Mouse (Mus musculus) CH12.LX (cell line): ENCODE measurements around the gene Aatf. TPM values are rescaled to one million over a fixed set of nuclear protein-coding genes. Genes with fewer than 3 reads are reported as not detected.

Source experiments
- DNase-seq: peaks from one replicate; pipeline ENCODE4 v3.0.0-alpha.2; 2013; ENCODE audit errors: extremely low read depth
- H3K27ac ChIP-seq: 2 replicates; pipeline ENCODE4 v1.5.1; 2012; ENCODE audit warnings: low read depth, mild to moderate bottlenecking, control low read depth, moderate library complexity; ENCODE audit not compliant: insufficient read depth
- H3K27me3 ChIP-seq: replicated peaks from 2 replicates; pipeline ENCODE3; 2012; ENCODE audit warnings: inconsistent platforms
- H3K36me3 ChIP-seq, 2 experiments: replicated peaks in 1 of 2; 2 replicates each; pipeline versions ENCODE3 to v1.6.1; 2012; ENCODE audit warnings: inconsistent platforms in 1 of 2, low read length in 1 of 2, mild to moderate bottlenecking in 1 of 2, mixed read lengths in 1 of 2, moderate library complexity in 1 of 2; ENCODE audit not compliant: control insufficient read depth in 1 of 2, insufficient read depth in 1 of 2
- H3K4me1 ChIP-seq, 2 experiments: 2 replicates each; pipeline ENCODE4 v1.6.1; 2012; ENCODE audit warnings: inconsistent platforms in 1 of 2, moderate library complexity in 1 of 2; ENCODE audit not compliant: insufficient read depth in 2 of 2, control insufficient read depth in 1 of 2
- H3K4me2 ChIP-seq: 2 replicates; pipeline ENCODE4 v1.6.1; 2012; ENCODE audit warnings: low read depth, mild to moderate bottlenecking, control low read depth; ENCODE audit not compliant: poor library complexity, insufficient read depth, severe bottlenecking
- H3K4me3 ChIP-seq, 3 experiments: fragments of 150-350 bp in 1 of 3; sonication (generic) in 1 of 3; replicated peaks in 1 of 3; 2 replicates each; pipeline versions ENCODE3 to v1.5.1; 2011 to 2012; ENCODE audit warnings: low read depth in 2 of 3, low read length in 2 of 3, mild to moderate bottlenecking in 2 of 3, moderate library complexity in 2 of 3, control low read depth in 1 of 3, improper control_type of control experiment in 1 of 3, inconsistent platforms in 1 of 3, mixed read lengths in 1 of 3; ENCODE audit not compliant: poor library complexity in 1 of 3
- H3K79me2 ChIP-seq: replicated peaks from 2 replicates; pipeline ENCODE4 v1.6.1; 2012; ENCODE audit warnings: mild to moderate bottlenecking, moderate library complexity; ENCODE audit not compliant: control insufficient read depth, poor library complexity, insufficient read depth, severe bottlenecking; ENCODE audit errors: extremely low read depth
- H3K9ac ChIP-seq: 2 replicates; pipeline ENCODE4 v1.6.1; 2012; ENCODE audit warnings: low read depth, mild to moderate bottlenecking, control low read depth, moderate library complexity; ENCODE audit not compliant: insufficient read depth
- H3K9me3 ChIP-seq: replicated peaks from 2 replicates; pipeline ENCODE3; 2012; ENCODE audit warnings: low read length, inconsistent platforms, mixed read lengths
- BHLHE40 ChIP-seq: IDR thresholded peaks from 2 replicates; pipeline ENCODE4 v1.6.1; 2011; ENCODE audit warnings: mild to moderate bottlenecking, low read depth, low read length, improper control_type of control experiment
- CHD1 ChIP-seq: IDR thresholded peaks from 2 replicates; pipeline ENCODE4 v1.6.1; 2012; ENCODE audit warnings: low read depth, low read length, improper control_type of control experiment, inconsistent platforms
- CHD2 ChIP-seq: IDR thresholded peaks from 2 replicates; pipeline ENCODE4 v1.6.1; 2011; ENCODE audit warnings: low read length, improper control_type of control experiment
- ELF1 ChIP-seq: IDR thresholded peaks from 2 replicates; pipeline ENCODE4 v1.6.1; 2014; ENCODE audit warnings: low read depth, mild to moderate bottlenecking, inconsistent platforms, low read length, improper control_type of control experiment
- ETS1 ChIP-seq: conservative IDR thresholded peaks from 2 replicates; pipeline ENCODE4 v1.6.1; 2012; ENCODE audit warnings: low read depth, mild to moderate bottlenecking, inconsistent platforms, low read length, improper control_type of control experiment, moderate library complexity
- HCFC1 ChIP-seq: IDR thresholded peaks from 2 replicates; pipeline ENCODE4 v1.6.1; 2012; ENCODE audit warnings: low read depth, mild to moderate bottlenecking, inconsistent platforms, low read length, improper control_type of control experiment
- IRF4 ChIP-seq: IDR thresholded peaks from 2 replicates; pipeline ENCODE4 v1.6.1; 2014; ENCODE audit warnings: low read depth, mild to moderate bottlenecking, inconsistent platforms, low read length, improper control_type of control experiment
- JUN ChIP-seq: IDR thresholded peaks from 2 replicates; pipeline ENCODE4 v1.6.1; 2011; ENCODE audit warnings: low read depth, mild to moderate bottlenecking, low read length, improper control_type of control experiment, moderate library complexity; ENCODE audit not compliant: insufficient read depth
- KAT2A ChIP-seq: IDR thresholded peaks from 2 replicates; pipeline ENCODE4 v1.6.1; 2012; ENCODE audit warnings: low read length, improper control_type of control experiment, inconsistent platforms; ENCODE audit not compliant: insufficient replicate concordance
- MAFK ChIP-seq: IDR thresholded peaks from 2 replicates; pipeline ENCODE4 v1.6.1; 2011; ENCODE audit warnings: low read length, improper control_type of control experiment; ENCODE audit not compliant: insufficient replicate concordance
- MAX ChIP-seq: IDR thresholded peaks from 2 replicates; pipeline ENCODE4 v1.6.1; 2011; ENCODE audit warnings: low read length, improper control_type of control experiment
- NRF1 ChIP-seq: IDR thresholded peaks from 2 replicates; pipeline ENCODE4 v1.6.1; 2014; ENCODE audit warnings: low read depth, mild to moderate bottlenecking, inconsistent platforms, low read length, improper control_type of control experiment, moderate library complexity
- POLR2AphosphoS2 ChIP-seq: IDR thresholded peaks from 2 replicates; pipeline ENCODE4 v1.6.1; 2011; ENCODE audit warnings: low read depth, low read length, improper control_type of control experiment
- RAD21 ChIP-seq: IDR thresholded peaks from 2 replicates; pipeline ENCODE4 v1.6.1; 2011; ENCODE audit warnings: low read depth, mild to moderate bottlenecking, low read length, improper control_type of control experiment, moderate library complexity
- RCOR1 ChIP-seq: conservative IDR thresholded peaks from 2 replicates; pipeline ENCODE4 v1.6.1; 2012; ENCODE audit warnings: low read depth, mild to moderate bottlenecking, inconsistent platforms, low read length, improper control_type of control experiment
- TBP ChIP-seq: conservative IDR thresholded peaks from 2 replicates; pipeline ENCODE4 v1.6.1; 2011; ENCODE audit warnings: low read depth, low read length, improper control_type of control experiment
- TCF12 ChIP-seq: IDR thresholded peaks from 2 replicates; pipeline ENCODE4 v1.6.1; 2014; ENCODE audit warnings: low read depth, mild to moderate bottlenecking, inconsistent platforms, low read length, improper control_type of control experiment
- ZC3H11A ChIP-seq: IDR thresholded peaks from 2 replicates; pipeline ENCODE4 v1.6.1; 2012; ENCODE audit warnings: low read depth, mild to moderate bottlenecking, inconsistent platforms, low read length, improper control_type of control experiment
- ZKSCAN1 ChIP-seq: IDR thresholded peaks from 2 replicates; pipeline ENCODE4 v1.6.1; 2012; ENCODE audit warnings: low read depth, inconsistent platforms, low read length, improper control_type of control experiment, borderline replicate concordance
- ZNF384 ChIP-seq: IDR thresholded peaks from 2 replicates; pipeline ENCODE4 v1.6.1; 2012; ENCODE audit warnings: low read depth, low read length, improper control_type of control experiment, inconsistent platforms
- dilution Hi-C: fragments of 300-500 bp; cut with MboI; formaldehyde crosslinking; loops from 2 replicates; pipeline ENCODE4 v1.14.3; 2020; ENCODE audit warnings: low sequenced_read_pairs; ENCODE audit not compliant: extremely low pct_unique_long_range_greater_than_20kb, extremely low pct_ligation_motif_present
- in situ Hi-C: fragments of 300-500 bp; cut with MboI; formaldehyde crosslinking; loops from 3 replicates; pipeline ENCODE4 v1.14.3; 2019; ENCODE audit warnings: low sequenced_read_pairs, low pct_ligation_motif_present, low pct_unique_long_range_greater_than_20kb, mixed read lengths
- polyA plus RNA-seq: library from polyadenylated mRNA; unstranded; fragments of >175 nt; gene quantifications from 2 replicates; pipeline ENCODE4 v1.2.1, GENCODE M21; 2012; ENCODE audit warnings: low read depth; ENCODE audit not compliant: insufficient read length
- total RNA-seq, 2 experiments: library from RNA; depleted of rRNA; stranded (reverse); fragments of 300-350 nt in 1 of 2; fragments of >200 nt in 1 of 2; gene quantifications; 2 replicates each; pipeline ENCODE4 v1.2.3; 2012 to 2014

Aatf gene
- total and polyA plus RNA-seq, 3 experiments, result 69.8 to 112 (median 71.7) TPM

GRCm38 (mm10) chr11:84517431-84517830 lies 4.1 kb upstream of the Aatf start:
- dilution Hi-C loops, result no loop called here
- in situ Hi-C loops, result loop anchor here (10.0 kb wide), 1 partner anchor 297 kb away; the partner anchor contains the start of gene Mrm1
- H3K9ac ChIP-seq, result no peak overlapping the region

GRCm38 (mm10) chr11:84516501-84517240 lies 3.3 kb upstream of the Aatf start:
- Histone ChIP-seq H3K9me3 (peaks cover 2% of the 10 kb centered on the region), H3K9ac (no peak overlapping the region), H3K27me3 (peaks cover 35% of the 10 kb centered on the region), H3K36me3 (peaks cover 0 to 4% of the 10 kb centered on the region in 2 experiments), H3K4me1 (peaks cover 2 to 10% of the 10 kb centered on the region in 2 experiments; a peak in 2 of 4 replicates), H3K4me3 (no peak overlapping the region), H3K27ac (no peak overlapping the region), H3K79me2 (peaks cover 14% of the 10 kb centered on the region), H3K4me2 (no peak overlapping the region)
- TF ChIP-seq NRF1, result no peak
- TF ChIP-seq RAD21, result no peak
- TF ChIP-seq ZNF384, result no peak
- TF ChIP-seq KAT2A, result no peak
- no peak for TF ChIP-seq ETS1
- no peak for TF ChIP-seq BHLHE40
- TF ChIP-seq RCOR1, result no peak
- no peak for TF ChIP-seq ZC3H11A
- no peak for TF ChIP-seq HCFC1
- no peak for TF ChIP-seq CHD2
- TF ChIP-seq MAX, result no peak
- TF ChIP-seq TCF12, result no peak
- no peak for TF ChIP-seq JUN
- no peak for TF ChIP-seq POLR2AphosphoS2
- no peak for TF ChIP-seq TBP
- no peak for TF ChIP-seq ELF1
- TF ChIP-seq ZKSCAN1, result no peak
- dilution Hi-C loops, result no loop called here
- no peak for DNase-seq
- in situ Hi-C loops, result loop anchor here (10.0 kb wide), 1 partner anchor 298 kb away; the partner anchor contains the start of gene Mrm1

More at GRCm38 (mm10) chr11:84517431-84517830, 4.1 kb upstream of the Aatf start:
- Histone ChIP-seq H3K4me3 (no peak overlapping the region), H3K9me3 (peaks cover 3% of the 10 kb centered on the region), H3K27ac (no peak overlapping the region), H3K27me3 (peaks cover 39% of the 10 kb centered on the region), H3K4me2 (no peak overlapping the region), H3K36me3 (no peaks in the 10 kb centered on the region), H3K4me1 (peaks cover 2 to 5% of the 10 kb centered on the region in 2 experiments; a peak in 2 of 4 replicates)
- DNase-seq, result no peak
- no peak for TF ChIP-seq CHD2
- no peak for TF ChIP-seq IRF4
- TF ChIP-seq MAFK, result no peak
- no peak for TF ChIP-seq CHD1
- TF ChIP-seq, all 38 proteins: peak for 0
- H3K79me2 ChIP-seq, result peaks cover 7% of the 10 kb centered on the region
